Mouse (Mus musculus) liver, adult 2 months (tissue): ENCODE data around the gene Arhgap10. TPM values are rescaled to one million over a fixed set of nuclear protein-coding genes. Genes with fewer than 3 reads are reported as not detected.
A peak's percentile ranks its signal among the peaks of the same experiment; 100 is the strongest.

ENCODE experiments used
- DNase-seq: peaks from one replicate; pipeline ENCODE4 v3.0.0-alpha.2; 2011; ENCODE audit warnings: low read depth, low spot score; ENCODE audit errors: extremely low read depth
- H3K27ac ChIP-seq: fragments of 200-500 bp; replicated peaks from 2 replicates; pipeline ENCODE4 v1.5.1; 2012; ENCODE audit warnings: low read depth, mild to moderate bottlenecking, control low read depth, inconsistent platforms, low read length; ENCODE audit not compliant: insufficient read depth
- H3K27me3 ChIP-seq: fragments of 200-500 bp; 2 replicates; pipeline ENCODE4 v1.6.1; 2012; ENCODE audit warnings: mild to moderate bottlenecking, moderate library complexity, low read length, inconsistent platforms; ENCODE audit not compliant: control insufficient read depth, insufficient read depth
- H3K36me3 ChIP-seq: fragments of 200-500 bp; 2 replicates; pipeline ENCODE4 v1.6.1; 2012; ENCODE audit warnings: low read length, inconsistent platforms; ENCODE audit not compliant: control insufficient read depth, insufficient read depth
- H3K4me1 ChIP-seq: fragments of 200-500 bp; 2 replicates; pipeline ENCODE4 v1.6.1; 2011; ENCODE audit warnings: low read length; ENCODE audit not compliant: control insufficient read depth, insufficient read depth
- H3K4me3 ChIP-seq: fragments of 200-500 bp; 2 replicates; pipeline ENCODE4 v1.5.1; 2011; ENCODE audit warnings: low read depth, mild to moderate bottlenecking, control low read depth, low read length, moderate library complexity; ENCODE audit not compliant: insufficient read depth
- H3K79me2 ChIP-seq: fragments of 200-500 bp; 2 replicates; pipeline ENCODE4 v1.6.1; 2012; ENCODE audit warnings: inconsistent platforms, mild to moderate bottlenecking, low read length, moderate library complexity; ENCODE audit not compliant: control insufficient read depth, insufficient read depth
- H3K9ac ChIP-seq: fragments of 200-500 bp; 2 replicates; pipeline ENCODE4 v1.6.1; 2012; ENCODE audit warnings: low read depth, mild to moderate bottlenecking, control low read depth, inconsistent platforms, low read length
- CTCF ChIP-seq: fragments of 200-500 bp; IDR thresholded peaks from 2 replicates; pipeline ENCODE4 v1.5.1; 2011; ENCODE audit warnings: low read depth, low read length, control low read depth
- POLR2A ChIP-seq: fragments of 200-500 bp; IDR thresholded peaks from 2 replicates; pipeline ENCODE4 v1.6.1; 2011; ENCODE audit warnings: low read length, control low read depth; ENCODE audit not compliant: insufficient read depth; ENCODE audit errors: extremely low read depth
- WGBS: fragments of 180-500 bp; shearing (Covaris S2); methylation state at CpG from one replicate; pipeline ENCODE4 v1.1.7; 2018; 5-methylcytosine and 5-hydroxymethylcytosine counted together
- polyA plus RNA-seq: library from polyadenylated mRNA; depleted of rRNA; stranded (reverse); fragments of >200 nt; gene quantifications from 2 replicates; pipeline ENCODE4 v1.2.3, GENCODE M21; 2012
- total RNA-seq: library from RNA; depleted of rRNA; stranded (reverse); fragments of >200 nt; gene quantifications from 2 replicates; pipeline ENCODE4 v1.2.3, GENCODE M21; 2014

The Arhgap10 gene
- total and polyA plus RNA-seq, 2 experiments = 0.88 to 1.8 TPM

GRCm38 (mm10) chr8:77534358-77534992 is 16.7 kb upstream of the Arhgap10 start:
- Histone ChIP-seq H3K36me3 (no peaks in the 10 kb centered on the region), H3K9ac (no peak overlapping the region), H3K27ac (no peak overlapping the region), H3K4me1 (no peaks in the 10 kb centered on the region), H3K4me3 (no peak overlapping the region), H3K79me2 (no peaks in the 10 kb centered on the region), H3K27me3 (no peaks in the 10 kb centered on the region)
- 66% methylated on average over 8 of the region's 8 CpGs for WGBS
- TF ChIP-seq POLR2A (no peak), CTCF (no peak)
- no peak for DNase-seq

- Histone ChIP-seq H3K9ac (no peak overlapping the region), H3K79me2 (no peaks in the 10 kb centered on the region), H3K36me3 (no peaks in the 10 kb centered on the region), H3K27me3 (no peaks in the 10 kb centered on the region), H3K27ac (no peak overlapping the region), H3K4me1 (peaks cover 5% of the 10 kb centered on the region), H3K4me3 (no peak overlapping the region)
- no peak for DNase-seq
- TF ChIP-seq POLR2A = no peak
- no peak for TF ChIP-seq CTCF
- 95% methylated on average over 8 of the region's 8 CpGs for WGBS
Observed at GRCm38 (mm10) chr8:77526130-77526529, 8.4 kb upstream of the Arhgap10 start.

GRCm38 (mm10) chr8:77524906-77525305 is 7.2 kb upstream of the Arhgap10 start:
- peaks cover 5% of the 10 kb centered on the region for H3K4me1 ChIP-seq
- DNase-seq = peak; percentile 26
- no peaks in the 10 kb centered on the region for H3K36me3 ChIP-seq
- H3K79me2 ChIP-seq = no peaks in the 10 kb centered on the region
- TF ChIP-seq POLR2A (no peak), CTCF (no peak)
- no peaks in the 10 kb centered on the region for H3K27me3 ChIP-seq
- 82% methylated on average over 2 of the region's 2 CpGs for WGBS
- H3K27ac ChIP-seq = no peak overlapping the region
- H3K9ac ChIP-seq = no peak overlapping the region
- no peak overlapping the region for H3K4me3 ChIP-seq

- 28% methylated on average over 14 of the region's 14 CpGs for WGBS
- peak overlapping the region; percentile 22; the same call in 1 of the 2 replicates for H3K27ac ChIP-seq
Observed at GRCm38 (mm10) chr8:77524018-77524615, 6.4 kb upstream of the Arhgap10 start.

GRCm38 (mm10) chr8:77522984-77523383 is 5.2 kb upstream of the Arhgap10 start:
- Histone ChIP-seq H3K4me1 (peaks cover 5% of the 10 kb centered on the region), H3K27me3 (no peaks in the 10 kb centered on the region), H3K36me3 (no peaks in the 10 kb centered on the region), H3K9ac (no peak overlapping the region), H3K79me2 (no peaks in the 10 kb centered on the region), H3K4me3 (no peak overlapping the region), H3K27ac (no peak overlapping the region)
- DNase-seq = no peak
- 89% methylated on average over 8 of the region's 8 CpGs for WGBS
- TF ChIP-seq CTCF (no peak), POLR2A (no peak)

More at GRCm38 (mm10) chr8:77524018-77524615, 6.4 kb upstream of the Arhgap10 start:
- no peak for TF ChIP-seq CTCF
- no peak for TF ChIP-seq POLR2A
- no peaks in the 10 kb centered on the region for H3K79me2 ChIP-seq
- no peak overlapping the region; the same call in 1 of the 2 replicates for H3K9ac ChIP-seq
- DNase-seq = peak; percentile 88
- H3K4me3 ChIP-seq = no peak overlapping the region
- no peaks in the 10 kb centered on the region for H3K36me3 ChIP-seq
- peaks cover 5% of the 10 kb centered on the region for H3K4me1 ChIP-seq
- no peaks in the 10 kb centered on the region for H3K27me3 ChIP-seq

GRCm38 (mm10) chr8:77521028-77521785 is 3.5 kb upstream of the Arhgap10 start:
- DNase-seq = no peak
- Histone ChIP-seq H3K36me3 (no peaks in the 10 kb centered on the region), H3K79me2 (no peaks in the 10 kb centered on the region), H3K27me3 (no peaks in the 10 kb centered on the region), H3K4me1 (peaks cover 5% of the 10 kb centered on the region), H3K9ac (no peak overlapping the region), H3K27ac (no peak overlapping the region), H3K4me3 (no peak overlapping the region)
- WGBS = 87% methylated on average over 8 of the region's 8 CpGs
- no peak for TF ChIP-seq POLR2A
